Mouse (Mus musculus): Measurements from ENCODE around the gene Oxa1l.

Gene Oxa1l

GRCm38 (mm10) chr14:54372923-54373322 lies 12.3 kb downstream of the Oxa1l start:
- DNase-seq: no peak

DNA sequence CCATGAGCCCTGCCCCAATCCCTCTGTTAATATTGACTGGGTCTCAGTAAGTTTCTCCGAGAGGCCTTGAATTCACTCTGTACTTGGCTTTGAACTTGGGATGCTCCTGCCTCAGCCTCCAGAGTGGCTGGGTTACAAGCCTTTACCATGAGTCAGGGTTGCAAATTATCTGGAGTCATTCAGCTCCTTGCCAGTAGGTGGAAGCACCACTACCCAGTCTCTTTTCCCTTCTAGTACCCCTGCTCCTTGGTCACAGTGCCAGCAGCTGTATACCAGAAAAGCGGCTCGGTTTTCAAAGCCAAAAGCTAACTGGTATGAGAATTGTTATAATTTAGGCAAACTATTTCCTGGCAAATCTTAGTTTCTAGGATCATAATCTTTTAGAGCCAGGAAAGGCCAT lies 15.3 kb downstream of the Oxa1l start:
- peak; percentile 49 to 51 for DNase-seq

- DNase-seq: no peak
These were observed 16.5 kb downstream of the Oxa1l start for GRCm38 (mm10) chr14:54377166-54377565.

DNA sequence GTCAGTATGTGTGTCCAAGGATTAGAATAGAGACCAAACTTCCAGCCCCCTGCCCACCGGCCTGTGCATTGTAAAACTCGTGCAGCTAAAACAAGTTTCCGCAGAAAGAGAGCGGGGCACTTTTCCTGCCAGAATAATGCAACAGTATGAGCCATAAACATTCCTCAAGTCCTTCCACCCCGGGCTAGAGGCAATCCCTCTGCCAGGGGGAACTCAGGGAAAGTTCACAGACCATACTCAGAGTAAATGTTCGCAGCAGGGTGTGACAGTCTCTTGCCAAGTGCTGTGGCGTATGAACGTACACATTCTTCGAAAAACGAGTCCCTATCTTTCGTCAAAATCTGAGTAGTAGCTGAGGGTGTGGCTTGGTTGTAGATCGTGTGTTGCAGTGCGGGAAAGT lies 18.9 kb downstream of the Oxa1l start:
- DNase-seq: no peak

DNA sequence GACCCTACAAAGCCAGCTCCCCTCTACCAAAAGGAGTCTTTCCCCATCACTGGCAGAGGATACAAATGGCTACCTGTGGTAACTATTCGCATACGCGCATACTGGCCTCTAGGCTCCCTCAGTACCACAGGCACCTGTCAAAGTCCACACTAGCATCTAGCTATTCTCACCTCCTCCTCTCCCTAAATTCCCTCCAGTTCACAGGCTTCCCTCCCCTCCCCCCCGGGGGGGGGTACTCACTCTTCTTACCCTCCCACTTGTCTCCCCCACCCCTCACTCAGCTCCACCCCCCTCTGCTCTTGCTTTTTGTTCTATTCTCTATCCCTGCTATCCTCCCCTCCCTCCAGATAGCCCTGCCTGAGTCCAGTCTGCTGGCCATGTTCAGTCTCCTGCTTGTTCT lies 20.0 kb downstream of the Oxa1l start:
- no peak for DNase-seq

DNA sequence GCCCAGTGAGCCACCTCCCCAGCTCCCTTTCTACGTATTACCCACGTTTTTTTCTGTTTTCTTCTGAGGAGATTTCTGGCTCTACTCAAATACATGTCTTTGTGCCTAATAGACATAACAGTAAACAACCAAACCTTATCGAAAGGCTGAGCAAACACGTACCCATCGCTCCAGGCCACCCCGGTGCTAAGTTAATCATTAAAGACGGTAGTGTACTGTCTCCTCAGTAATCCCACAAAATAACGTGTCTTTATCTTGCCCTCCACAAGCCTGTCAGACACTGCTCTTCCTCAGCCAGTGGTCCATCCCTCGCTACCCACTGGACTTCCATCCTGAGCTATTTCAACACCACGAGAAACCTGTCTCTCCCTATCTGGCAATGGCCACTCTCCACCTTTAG lies 21.2 kb downstream of the Oxa1l start:
- DNase-seq: no peak

- no peak for DNase-seq
These were observed 22.0 kb downstream of the Oxa1l start for GRCm38 (mm10) chr14:54382641-54383040.

DNA sequence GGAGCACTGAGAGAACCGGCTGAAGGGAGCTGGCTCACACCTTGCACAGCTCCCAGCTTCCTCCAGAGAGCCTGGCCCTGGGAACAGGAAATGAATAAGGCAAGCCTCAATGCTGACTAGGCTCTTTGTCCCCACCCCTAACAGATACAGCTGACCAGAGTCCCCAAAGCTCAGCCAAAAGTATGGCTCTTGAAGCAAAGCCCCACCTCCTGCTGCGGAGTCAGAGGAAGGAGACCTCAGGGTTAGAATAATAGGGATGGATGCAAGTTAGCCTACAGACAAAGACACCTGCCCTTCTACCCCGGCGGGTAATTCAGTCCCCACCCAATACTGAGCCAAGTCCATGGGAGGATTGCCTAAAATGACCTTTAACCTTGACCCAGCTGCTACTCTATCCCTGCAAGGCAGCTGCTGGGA lies 22.7 kb downstream of the Oxa1l start:
- peak in 1 of 2 experiments; percentile 12 for DNase-seq

- no peak for DNase-seq
These were observed 23.8 kb downstream of the Oxa1l start for GRCm38 (mm10) chr14:54384396-54384795.

- DNase-seq: no peak
These were observed 25.5 kb downstream of the Oxa1l start for GRCm38 (mm10) chr14:54385968-54386618.

DNA sequence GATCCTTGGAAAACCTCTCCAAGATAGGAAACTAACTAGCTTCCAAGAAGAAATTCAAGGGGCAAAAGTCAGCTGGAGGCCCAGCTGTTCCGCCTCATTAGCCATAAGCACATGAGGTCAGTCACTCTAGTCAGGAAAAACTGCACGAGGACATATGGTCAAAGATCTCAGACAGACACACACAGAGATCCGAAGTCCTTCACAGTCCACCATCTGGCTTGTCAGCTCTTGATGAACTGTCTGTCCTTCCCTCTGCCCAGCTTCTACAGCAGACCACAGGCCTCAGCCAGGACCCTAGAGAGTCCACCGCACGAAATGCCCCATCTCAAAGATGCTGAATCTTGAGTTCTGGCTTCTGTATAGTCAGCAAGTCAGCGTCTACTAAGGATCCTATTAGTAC lies 26.9 kb downstream of the Oxa1l start:
- DNase-seq: no peak

- DNase-seq: no peak
These were observed 30.2 kb downstream of the Oxa1l start for GRCm38 (mm10) chr14:54390843-54391242.

GRCm38 (mm10) chr14:54393794-54394193 lies 33.2 kb downstream of the Oxa1l start:
- no peak for DNase-seq

- no peak for DNase-seq
These were observed 33.7 kb downstream of the Oxa1l start for GRCm38 (mm10) chr14:54394309-54394708.

- DNase-seq: no peak
These were observed 36.1 kb downstream of the Oxa1l start for GRCm38 (mm10) chr14:54396685-54397084.

GRCm38 (mm10) chr14:54397872-54398527 lies 37.4 kb downstream of the Oxa1l start:
- DNase-seq: no peak

DNA sequence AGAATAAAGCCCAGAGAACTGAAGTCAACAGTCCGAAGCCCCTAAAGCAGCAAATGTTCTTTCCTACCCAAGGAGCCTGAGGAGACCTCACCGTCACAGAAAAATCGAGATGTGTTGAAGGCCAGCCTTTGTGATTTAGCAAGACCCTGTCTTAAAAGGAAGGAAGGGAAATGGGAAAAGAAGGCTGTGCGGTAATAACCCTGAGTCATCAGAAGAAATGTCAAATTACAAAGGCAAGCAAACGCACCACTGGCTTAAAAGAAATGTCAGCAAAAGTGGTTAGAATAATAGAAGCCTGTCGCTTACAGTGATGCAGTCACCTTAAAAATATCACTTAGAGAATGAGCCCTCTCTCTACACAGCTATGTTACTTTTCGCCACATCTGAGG lies 37.9 kb downstream of the Oxa1l start:
- no peak for DNase-seq

- no peak for DNase-seq
These were observed 38.3 kb downstream of the Oxa1l start for GRCm38 (mm10) chr14:54398921-54399382.

- no peak for DNase-seq
These were observed 41.1 kb downstream of the Oxa1l start for GRCm38 (mm10) chr14:54401723-54402122.

- no peak for DNase-seq
These were observed 47.9 kb downstream of the Oxa1l start for GRCm38 (mm10) chr14:54408336-54409056.

DNA sequence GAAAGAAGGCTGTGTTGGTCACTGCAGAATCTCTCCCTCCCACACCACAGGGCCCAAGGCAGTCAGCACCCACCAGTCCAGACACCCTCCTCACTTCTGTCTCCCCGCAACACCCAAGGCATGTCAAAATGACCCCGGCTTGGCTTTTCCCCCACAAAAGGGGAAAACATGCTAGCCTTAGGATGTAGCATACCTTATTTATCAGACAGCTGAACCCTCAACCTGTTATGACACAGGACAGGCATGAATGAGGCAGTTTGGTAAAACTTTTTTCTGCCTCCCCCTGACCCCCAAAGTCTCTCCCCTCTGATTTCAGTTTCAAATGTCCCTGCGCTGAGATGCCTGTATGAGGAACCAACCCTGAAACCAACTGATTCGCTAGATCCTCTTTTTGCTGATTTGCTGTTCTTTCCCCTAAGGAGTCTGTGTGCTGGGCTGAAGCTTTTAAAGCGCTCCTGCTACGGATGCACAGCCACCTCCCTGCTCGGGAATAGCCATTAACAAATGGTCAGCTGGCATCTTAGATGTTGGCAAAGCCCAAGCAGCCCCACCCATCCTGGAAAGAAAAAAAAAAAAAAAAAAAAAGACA lies 48.5 kb downstream of the Oxa1l start:
- no peak for DNase-seq

DNA sequence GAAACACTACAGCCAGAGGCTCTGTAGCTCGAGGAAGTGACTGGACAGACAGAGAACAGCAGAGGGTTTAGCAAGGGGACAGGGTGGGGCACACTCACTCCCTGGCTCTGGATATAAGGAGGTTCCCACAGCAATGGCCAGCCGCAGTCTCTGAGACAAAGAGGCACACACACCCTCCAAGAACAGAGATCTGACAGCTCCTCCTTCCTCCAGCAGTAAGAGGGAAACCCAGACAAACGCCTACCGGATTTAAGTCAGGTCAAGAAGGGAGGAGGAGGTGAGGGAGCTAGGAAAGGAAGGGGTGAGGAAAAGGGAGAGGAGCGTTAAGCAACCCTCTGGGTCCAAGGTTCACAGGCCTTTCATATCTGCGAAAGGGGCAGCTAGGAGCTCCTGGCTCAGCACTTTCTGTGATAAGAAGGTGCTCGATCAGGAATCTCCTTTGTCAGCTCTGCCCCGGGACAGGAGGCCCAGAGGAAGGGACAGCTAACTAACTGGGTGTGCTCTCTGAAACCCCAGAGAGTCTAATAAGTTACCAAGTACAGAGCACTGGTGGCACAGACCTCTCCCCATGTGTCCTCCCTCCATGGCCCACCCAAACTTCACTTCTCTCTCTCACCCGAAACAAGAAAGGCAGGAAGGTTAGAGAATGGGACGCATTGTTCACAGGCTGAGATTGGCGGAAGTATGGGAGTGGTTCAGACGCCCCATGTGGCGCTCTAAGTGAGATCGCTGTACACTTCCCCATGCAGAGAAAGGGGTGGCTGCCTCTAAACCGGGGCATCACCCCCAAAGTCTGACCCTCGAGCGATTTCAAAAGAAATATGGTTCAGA lies 49.6 kb downstream of the Oxa1l start:
- no peak for DNase-seq

Measured in cerebellum, postnatal 10 days (tissue).